Mouse (Mus musculus) C2C12 (cell line): ENCODE data around the gene Gm20458. TPM values are rescaled to one million over a fixed set of nuclear protein-coding genes. Genes with fewer than 3 reads are reported as not detected.

Experiments used
- H3K27me3 ChIP-seq: one replicate; pipeline ENCODE4 v1.6.1; 2011; ENCODE audit not compliant: control insufficient read depth, insufficient read depth, insufficient read length
- H3K36me3 ChIP-seq: one replicate; pipeline ENCODE4 v1.6.1; 2011; ENCODE audit not compliant: control insufficient read depth, insufficient read depth
- H3K4me3 ChIP-seq: one replicate; pipeline ENCODE4 v1.5.1; 2011; ENCODE audit warnings: mild to moderate bottlenecking, control low read depth; ENCODE audit not compliant: poor library complexity, insufficient read depth, severe bottlenecking
- H3K79me2 ChIP-seq: one replicate; pipeline ENCODE4 v1.6.1; 2011; ENCODE audit not compliant: control insufficient read depth, insufficient read depth
- H3K79me3 ChIP-seq: one replicate; pipeline ENCODE4 v1.6.1; 2011; ENCODE audit warnings: low read depth, control low read depth
- H3ac ChIP-seq: one replicate; pipeline ENCODE3; 2011; ENCODE audit warnings: low read depth; ENCODE audit not compliant: control insufficient read depth, insufficient read length
- CEBPB ChIP-seq: IDR thresholded peaks from one replicate; pipeline ENCODE4 v1.6.1; 2011; ENCODE audit warnings: low read depth, mild to moderate bottlenecking, control low read depth, moderate library complexity
- CTCF ChIP-seq: IDR thresholded peaks from one replicate; pipeline ENCODE4 v1.5.1; 2011; ENCODE audit not compliant: control insufficient read depth, insufficient read depth, insufficient read length
- FOSL1 ChIP-seq: IDR thresholded peaks from one replicate; pipeline ENCODE4 v1.8.0; 2011; ENCODE audit warnings: mild to moderate bottlenecking, low read length; ENCODE audit not compliant: poor library complexity, insufficient read depth, severe bottlenecking
- MAX ChIP-seq: IDR thresholded peaks from one replicate; pipeline ENCODE4 v1.6.1; 2011; ENCODE audit warnings: mild to moderate bottlenecking, control low read depth
- MYOD1 ChIP-seq: IDR thresholded peaks from one replicate; pipeline ENCODE4 v1.6.1; 2011; ENCODE audit warnings: low read depth; ENCODE audit not compliant: control insufficient read depth, insufficient read length
- MYOG ChIP-seq: IDR thresholded peaks from one replicate; pipeline ENCODE4 v1.6.1; 2011; ENCODE audit not compliant: control insufficient read depth, insufficient read length; ENCODE audit errors: extremely low read depth
- USF1 ChIP-seq: IDR thresholded peaks from one replicate; pipeline ENCODE4 v1.6.1; 2011; ENCODE audit warnings: low read depth, mild to moderate bottlenecking, control low read depth, moderate library complexity
- polyA plus RNA-seq: library from polyadenylated mRNA; unstranded; fragments of >200 nt; fragmentation: generic; extraction: Trizol; gene quantifications from one replicate; pipeline ENCODE4 v1.2.1, GENCODE M21; 2012; ENCODE audit warnings: missing spikeins

Gm20458 gene
- polyA plus RNA-seq, 1 experiment: 29.7 TPM

DNA sequence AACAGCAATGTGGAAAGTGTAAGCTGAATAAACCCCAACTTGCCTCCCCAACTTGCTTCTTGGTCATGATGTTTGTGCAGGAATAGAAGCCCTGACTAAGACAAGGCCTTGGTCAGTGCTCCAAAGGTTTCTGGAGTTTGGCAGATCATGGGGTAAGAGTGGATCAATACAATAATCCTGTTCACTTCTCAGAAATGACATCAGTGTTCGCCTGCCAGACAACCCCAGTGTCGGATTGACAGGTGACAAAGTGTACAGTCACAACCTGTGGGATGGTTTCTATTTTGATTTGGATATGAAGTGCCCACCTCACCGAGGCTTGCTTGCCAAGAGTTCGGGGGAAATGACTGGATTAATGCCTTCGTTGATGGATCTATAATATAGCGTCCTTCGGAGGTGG lies 39.5 kb upstream of the Gm20458 start:
- Histone ChIP-seq H3K79me3 (no peaks in the 10 kb centered on the region), H3K4me3 (no peak overlapping the region), H3ac (no peak overlapping the region), H3K36me3 (peaks cover 38% of the 10 kb centered on the region), H3K27me3 (no peaks in the 10 kb centered on the region), H3K79me2 (peaks cover 4% of the 10 kb centered on the region)
- TF ChIP-seq MYOD1 (no peak), CEBPB (no peak), FOSL1 (no peak), CTCF (no peak), USF1 (no peak), MAX (no peak), MYOG (no peak)

GRCm38 (mm10) chr2:164421979-164422378 lies 38.8 kb upstream of the Gm20458 start:
- Histone ChIP-seq H3K36me3 (peaks cover 45% of the 10 kb centered on the region), H3K4me3 (no peak overlapping the region), H3K27me3 (no peaks in the 10 kb centered on the region), H3K79me2 (peaks cover 6% of the 10 kb centered on the region), H3K79me3 (no peaks in the 10 kb centered on the region), H3ac (no peak overlapping the region)
- no peak for TF ChIP-seq MAX
- TF ChIP-seq FOSL1: no peak
- no peak for TF ChIP-seq MYOG
- no peak for TF ChIP-seq CTCF
- no peak for TF ChIP-seq USF1
- TF ChIP-seq CEBPB: no peak
- TF ChIP-seq MYOD1: no peak

DNA sequence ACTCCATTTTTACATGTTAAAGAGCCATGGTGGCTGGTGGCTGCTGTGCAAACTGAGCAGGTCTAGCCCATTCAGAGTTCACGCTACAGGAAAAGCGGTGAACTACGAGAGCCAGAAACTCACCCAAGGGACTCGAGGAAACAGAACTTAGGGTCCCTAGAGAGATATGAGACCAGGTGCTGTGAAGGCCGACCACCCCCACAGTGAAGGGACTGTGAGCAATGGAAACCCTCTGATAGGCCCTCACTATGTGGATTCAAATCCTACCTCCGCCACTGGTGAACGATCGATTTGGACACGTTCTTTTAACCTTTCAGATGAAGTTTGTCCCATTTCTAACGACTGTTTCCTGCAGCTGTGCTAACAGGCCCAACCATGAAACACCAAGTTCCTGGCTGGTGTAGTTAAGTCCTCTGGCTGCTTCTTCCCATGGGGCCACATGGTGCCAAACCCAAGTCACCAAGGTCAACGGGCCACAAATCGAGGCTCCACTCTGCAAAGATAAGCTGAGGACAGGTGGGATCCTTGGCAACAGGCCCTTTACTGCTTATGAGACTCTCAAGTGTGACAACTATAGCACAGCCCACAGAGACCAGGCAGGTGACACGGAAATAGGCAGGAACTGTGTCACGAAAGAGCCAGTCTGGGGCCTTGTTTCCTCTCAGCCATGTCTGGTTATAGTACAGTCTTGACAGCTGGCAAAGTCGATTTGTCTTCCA lies 37.9 kb upstream of the Gm20458 start:
- no peak for TF ChIP-seq MAX
- no peak for TF ChIP-seq CEBPB
- no peak for TF ChIP-seq FOSL1
- TF ChIP-seq CTCF: no peak
- no peak for TF ChIP-seq MYOD1
- TF ChIP-seq MYOG: no peak
- TF ChIP-seq USF1: no peak
- Histone ChIP-seq H3K79me3 (no peaks in the 10 kb centered on the region), H3K36me3 (peaks cover 53% of the 10 kb centered on the region), H3K4me3 (no peak overlapping the region), H3ac (no peak overlapping the region), H3K79me2 (peaks cover 8% of the 10 kb centered on the region), H3K27me3 (no peaks in the 10 kb centered on the region)

- H3K79me2 ChIP-seq: peaks cover 14% of the 10 kb centered on the region
- peaks cover 59% of the 10 kb centered on the region for H3K36me3 ChIP-seq
- no peaks in the 10 kb centered on the region for H3K27me3 ChIP-seq
- TF ChIP-seq MAX (no peak), MYOD1 (no peak), CEBPB (no peak), MYOG (no peak), USF1 (no peak), CTCF (no peak), FOSL1 (no peak)
- H3K79me3 ChIP-seq: no peaks in the 10 kb centered on the region
- H3K4me3 ChIP-seq: no peak overlapping the region
- H3ac ChIP-seq: no peak overlapping the region
These were observed 37.3 kb upstream of the Gm20458 start for GRCm38 (mm10) chr2:164423464-164423863.

DNA sequence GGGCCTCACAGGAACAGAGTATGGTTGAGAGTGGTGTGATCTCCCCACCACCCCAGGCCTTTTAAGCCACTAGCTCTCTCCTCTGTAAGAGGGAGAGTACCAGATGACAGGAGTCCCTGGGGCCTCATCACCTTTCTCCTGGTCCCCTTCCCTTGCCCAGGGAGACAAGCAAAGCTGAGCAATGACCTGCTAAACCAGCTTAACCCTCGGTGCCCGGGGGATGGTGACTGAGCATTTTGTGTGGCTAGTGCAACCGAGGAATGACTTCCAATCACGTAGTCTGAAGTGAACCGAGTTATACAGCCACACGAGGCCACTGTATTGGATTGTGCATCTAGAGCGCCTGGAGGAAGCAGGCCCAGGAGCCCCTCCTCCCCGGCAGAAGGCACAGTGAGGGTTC lies 36.4 kb upstream of the Gm20458 start:
- TF ChIP-seq MYOD1 (no peak), MYOG (no peak), USF1 (no peak), MAX (no peak), FOSL1 (no peak), CTCF (no peak), CEBPB (no peak)
- no peaks in the 10 kb centered on the region for H3K27me3 ChIP-seq
- no peak overlapping the region for H3K4me3 ChIP-seq
- peaks cover 4% of the 10 kb centered on the region for H3K79me3 ChIP-seq
- H3ac ChIP-seq: no peak overlapping the region
- peaks cover 23% of the 10 kb centered on the region for H3K79me2 ChIP-seq
- H3K36me3 ChIP-seq: peaks cover 69% of the 10 kb centered on the region
